Mouse (Mus musculus): Measurements from ENCODE around the gene Tet3.
A peak's percentile ranks its signal among the peaks of the same experiment; 100 is the strongest.

Tet3 gene

GRCm38 (mm10) chr6:83414601-83415355 is 44.1 kb downstream of the Tet3 start:
- no peak for DNase-seq (ENCODE audit: low spot score)

- DNase-seq (ENCODE audit: low spot score), result no peak
Measured at GRCm38 (mm10) chr6:83413686-83414085, 45.2 kb downstream of the Tet3 start.

DNA sequence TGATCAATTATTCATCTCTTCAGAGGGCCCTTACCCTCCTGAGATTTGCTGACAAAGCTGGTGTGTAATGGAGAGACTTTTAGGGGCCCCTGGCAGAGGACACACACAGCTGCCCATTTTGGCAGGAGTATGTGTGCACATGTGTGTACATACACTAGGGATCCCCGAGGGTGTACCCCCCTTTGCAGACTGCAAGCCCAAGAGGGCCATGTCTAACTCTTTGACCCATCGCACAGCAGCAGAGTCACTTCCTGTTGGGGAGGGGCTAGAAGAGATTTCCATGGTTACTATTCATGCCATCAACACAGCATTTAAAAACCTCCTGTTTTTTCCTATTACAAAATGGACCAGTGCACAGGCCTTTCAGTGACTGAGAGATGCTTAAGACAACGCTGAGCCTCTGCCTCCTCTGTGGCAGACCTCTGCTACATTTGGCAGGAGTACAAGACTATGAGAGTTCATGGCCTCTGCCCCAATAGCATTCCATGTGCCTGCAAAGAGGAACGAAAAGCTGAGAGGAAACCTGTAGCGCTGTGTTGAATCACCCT is 46.0 kb downstream of the Tet3 start:
- DNase-seq (ENCODE audit: low spot score), result no peak

DNA sequence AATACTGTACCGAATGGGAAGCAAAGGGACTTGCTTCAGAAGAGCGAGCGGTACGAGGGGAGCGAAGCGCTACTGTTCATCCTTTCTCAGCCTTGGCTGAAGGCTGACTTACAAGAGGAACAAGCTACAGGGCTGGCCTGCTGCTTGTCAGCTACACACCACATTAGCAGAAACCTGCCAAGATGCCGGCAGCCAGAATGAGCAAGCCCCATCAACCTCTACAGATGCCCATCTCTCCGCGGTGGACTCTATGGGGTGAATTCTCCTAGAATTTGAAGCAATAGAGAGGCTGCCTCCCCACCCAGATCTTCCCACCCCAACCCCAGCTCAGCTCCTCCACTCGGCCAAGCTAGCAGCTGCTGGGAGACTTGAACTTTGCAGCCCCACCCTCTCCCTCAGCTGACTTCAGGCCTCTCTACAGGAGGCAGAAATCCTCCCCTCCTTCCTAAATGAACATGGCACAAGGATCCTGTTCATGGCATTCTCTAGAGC is 46.5 kb downstream of the Tet3 start:
- no peak for DNase-seq (ENCODE audit: low spot score)

- no peak for DNase-seq (ENCODE audit: low spot score)
Measured at GRCm38 (mm10) chr6:83411635-83412361, 47.1 kb downstream of the Tet3 start.

DNA sequence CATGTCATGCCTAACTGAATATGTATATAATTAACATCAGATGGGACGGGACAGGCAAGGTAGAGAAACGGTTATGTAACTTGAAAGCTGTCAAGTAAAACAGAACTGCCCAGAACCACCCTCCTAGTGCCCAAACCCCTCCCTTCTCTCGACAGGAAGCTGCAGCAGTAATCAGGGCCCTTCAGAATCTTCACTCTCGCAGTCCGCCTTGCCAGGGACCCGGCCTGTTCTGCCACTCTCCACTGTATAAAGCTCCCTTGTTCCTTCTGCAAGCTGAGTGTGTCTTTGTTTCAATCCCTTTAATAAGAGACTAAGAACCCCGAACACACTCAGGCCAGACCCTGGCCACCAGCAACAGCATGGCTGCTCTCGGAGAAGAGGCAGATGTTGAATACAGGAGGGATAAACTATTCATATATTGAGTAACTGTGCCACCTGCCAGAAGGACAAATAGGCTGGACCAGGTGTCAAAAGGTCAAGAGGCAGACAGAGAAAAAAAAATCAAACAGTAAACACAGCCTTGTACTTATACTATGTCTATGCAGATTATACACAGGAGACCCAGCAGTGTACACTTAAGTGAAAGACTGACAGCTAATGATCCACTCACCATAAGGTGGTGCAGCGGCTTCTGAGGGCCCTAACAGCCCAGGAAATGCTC is 48.7 kb downstream of the Tet3 start:
- DNase-seq (ENCODE audit: low spot score), result no peak

- no peak for DNase-seq (ENCODE audit: low spot score)
Measured at GRCm38 (mm10) chr6:83408510-83408909, 50.4 kb downstream of the Tet3 start.

GRCm38 (mm10) chr6:83405511-83406064 is 53.3 kb downstream of the Tet3 start:
- no peak for DNase-seq (ENCODE audit: low spot score)

DNA sequence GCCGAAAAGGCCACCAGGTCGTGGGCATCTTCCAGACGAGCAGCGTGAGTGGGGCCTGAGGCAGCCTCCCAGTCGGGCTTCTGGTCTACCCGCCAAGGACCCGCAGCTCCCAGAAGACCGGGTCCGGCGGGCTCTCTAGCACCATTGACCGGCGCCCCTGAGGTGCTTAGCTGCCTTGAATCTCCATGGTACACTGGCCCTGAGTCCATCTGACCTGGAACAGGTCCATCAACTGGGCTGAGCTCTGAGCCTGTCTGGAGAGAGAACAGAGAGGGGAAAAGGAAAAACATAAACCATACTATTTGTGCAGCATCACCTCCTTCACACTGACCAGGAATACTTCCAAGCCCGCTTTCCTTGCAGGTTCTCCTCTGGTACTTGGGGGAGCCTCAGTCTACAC is 54.3 kb downstream of the Tet3 start:
- no peak for DNase-seq (ENCODE audit: low spot score)

DNA sequence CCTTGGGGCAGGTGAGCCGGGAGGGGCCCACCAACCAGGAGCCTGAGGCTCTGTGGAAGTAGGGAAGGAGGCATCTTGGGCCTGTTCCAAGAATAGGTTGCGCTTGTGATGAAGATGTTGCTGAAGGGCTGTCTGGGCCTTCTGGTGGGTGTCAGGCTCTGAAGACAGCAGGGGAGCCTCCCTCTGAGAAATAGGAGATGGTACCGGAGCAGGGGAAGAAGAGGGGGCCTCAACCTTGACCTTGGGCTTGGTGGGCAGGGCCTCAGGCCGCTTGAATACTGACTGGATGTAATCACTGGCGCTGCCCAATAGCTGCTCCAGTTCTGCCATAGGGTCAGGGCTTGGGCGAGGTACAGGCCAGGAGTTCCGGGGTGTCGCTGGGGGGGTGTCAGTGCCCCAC is 55.4 kb downstream of the Tet3 start:
- no peak for DNase-seq (ENCODE audit: low spot score)

GRCm38 (mm10) chr6:83399790-83400189 is 59.1 kb downstream of the Tet3 start:
- no peak for DNase-seq (ENCODE audit: low spot score)

GRCm38 (mm10) chr6:83397728-83398127 is 61.2 kb downstream of the Tet3 start:
- no peak for DNase-seq (ENCODE audit: low spot score)

DNA sequence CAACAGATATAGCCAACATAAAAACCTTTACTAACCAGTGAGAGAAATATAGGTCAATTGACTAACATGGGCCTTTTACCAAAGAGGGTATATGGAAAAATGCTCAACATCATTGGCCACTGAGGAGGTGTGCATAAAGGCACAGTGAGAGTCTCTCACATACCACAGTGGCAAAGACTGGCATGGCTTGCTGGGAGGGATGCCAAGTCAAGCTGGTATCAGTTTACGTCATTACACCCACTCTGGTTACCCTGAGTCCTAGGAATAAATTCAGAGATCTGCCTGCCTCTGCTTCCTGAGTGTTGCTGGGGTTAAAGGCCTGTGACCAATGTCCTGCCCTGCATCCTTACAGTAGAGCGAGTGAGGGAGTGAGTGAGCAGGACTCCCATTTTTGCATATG is 62.2 kb downstream of the Tet3 start:
- no peak for DNase-seq (ENCODE audit: low spot score)

DNA sequence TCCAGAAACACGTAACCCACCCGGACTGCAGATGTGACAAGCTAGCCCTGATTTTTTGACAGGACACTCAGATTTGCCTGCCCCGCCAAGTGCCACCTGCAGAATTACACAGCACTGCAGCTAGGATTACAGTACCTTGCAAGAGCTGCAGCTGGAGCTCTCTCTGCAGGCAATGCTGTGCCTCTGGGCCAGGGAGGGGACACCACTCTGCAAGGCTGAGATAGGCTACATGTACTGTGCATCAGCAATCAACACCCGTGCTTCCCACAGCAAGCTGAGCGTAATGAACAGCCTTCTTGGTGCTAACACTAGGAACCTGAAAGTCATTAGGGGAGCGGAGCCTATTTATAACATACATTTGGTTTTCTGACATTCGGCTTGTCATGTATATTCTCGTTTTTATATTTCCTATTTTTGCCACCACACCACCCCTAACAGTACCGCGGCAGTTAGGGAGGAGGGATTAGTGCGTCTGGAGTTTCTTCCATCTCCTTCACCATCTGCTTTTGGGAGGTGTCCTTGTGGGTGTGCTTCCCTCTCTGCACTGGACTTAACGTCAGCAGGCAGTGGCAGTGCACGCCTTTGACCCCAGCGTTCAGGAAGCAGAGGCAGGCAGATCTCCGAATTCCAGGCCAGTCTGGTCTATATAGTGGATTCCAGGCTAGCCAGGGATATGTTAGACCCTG is 63.2 kb downstream of the Tet3 start:
- DNase-seq (ENCODE audit: low spot score), result no peak

DNA sequence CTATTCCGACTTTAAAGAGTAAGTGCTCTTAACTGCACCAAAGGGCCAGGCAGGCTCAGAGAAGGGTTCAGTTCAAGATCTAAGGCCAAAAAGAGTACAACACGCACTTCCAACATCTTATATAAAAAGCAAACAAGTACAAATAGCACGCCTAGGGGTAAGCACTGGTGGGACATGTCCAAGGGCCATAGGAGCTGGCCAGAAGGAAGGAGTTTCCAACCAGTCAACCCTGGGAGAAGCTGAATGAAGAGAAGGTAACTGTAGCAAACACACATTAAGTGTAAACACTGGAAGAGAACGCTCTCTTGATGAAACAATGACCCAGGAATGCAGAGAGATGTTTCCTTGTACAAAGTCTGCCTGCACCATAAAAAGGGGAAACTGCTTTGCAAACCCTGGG is 64.8 kb downstream of the Tet3 start:
- DNase-seq (ENCODE audit: low spot score), result no peak

GRCm38 (mm10) chr6:83392166-83392780 is 66.6 kb downstream of the Tet3 start:
- DNase-seq (ENCODE audit: low spot score), result peak; percentile 65

GRCm38 (mm10) chr6:83385569-83386090 is 73.3 kb downstream of the Tet3 start:
- no peak for DNase-seq (ENCODE audit: low spot score)

DNA sequence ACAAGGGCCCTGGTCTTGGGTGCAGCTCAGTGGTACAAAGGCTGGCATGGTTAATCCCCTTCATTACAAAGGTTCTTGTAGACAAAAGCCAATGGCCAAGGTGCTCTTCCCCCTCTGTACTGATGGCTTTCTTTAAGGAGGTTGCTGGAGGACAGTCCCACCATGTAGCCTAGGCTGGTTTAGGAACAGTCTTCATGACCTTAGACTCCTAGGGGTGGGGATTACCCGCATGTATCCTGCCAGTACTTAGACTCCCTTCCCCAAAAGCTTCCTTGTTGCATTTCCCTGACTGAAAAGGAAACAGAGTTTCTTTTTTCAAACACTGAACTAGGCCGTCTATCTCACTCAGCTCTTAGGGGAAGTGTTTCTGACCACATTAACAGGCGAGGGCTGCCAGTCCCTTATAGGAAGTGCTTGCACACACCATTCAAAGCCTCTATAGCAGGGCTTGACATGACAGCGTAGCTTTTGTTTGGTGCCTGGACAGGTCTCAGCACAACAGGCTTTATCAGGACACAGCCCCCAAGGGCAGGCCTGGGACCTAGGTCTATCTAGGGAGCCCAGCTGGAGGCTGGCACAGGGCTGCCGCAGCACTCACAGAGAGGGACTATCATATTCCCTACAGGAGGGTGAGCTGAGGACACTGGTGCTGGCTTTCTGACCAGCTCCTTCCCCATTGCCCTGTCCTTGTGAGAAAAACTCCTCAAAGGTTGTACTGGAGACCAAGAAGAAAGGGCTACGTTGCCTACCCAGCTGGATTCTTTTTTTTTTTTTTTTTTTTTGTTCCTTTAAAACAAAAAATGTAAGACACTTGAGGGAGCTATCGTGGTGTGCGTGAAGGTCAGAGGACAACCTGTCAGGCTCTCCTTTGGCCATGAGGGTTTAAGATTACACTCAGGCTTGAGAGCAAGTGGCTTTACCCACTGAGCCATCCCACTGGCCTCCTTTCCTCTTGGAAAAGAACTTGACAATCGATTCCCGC is 77.1 kb downstream of the Tet3 start:
- DNase-seq (ENCODE audit: low spot score), result no peak

DNA sequence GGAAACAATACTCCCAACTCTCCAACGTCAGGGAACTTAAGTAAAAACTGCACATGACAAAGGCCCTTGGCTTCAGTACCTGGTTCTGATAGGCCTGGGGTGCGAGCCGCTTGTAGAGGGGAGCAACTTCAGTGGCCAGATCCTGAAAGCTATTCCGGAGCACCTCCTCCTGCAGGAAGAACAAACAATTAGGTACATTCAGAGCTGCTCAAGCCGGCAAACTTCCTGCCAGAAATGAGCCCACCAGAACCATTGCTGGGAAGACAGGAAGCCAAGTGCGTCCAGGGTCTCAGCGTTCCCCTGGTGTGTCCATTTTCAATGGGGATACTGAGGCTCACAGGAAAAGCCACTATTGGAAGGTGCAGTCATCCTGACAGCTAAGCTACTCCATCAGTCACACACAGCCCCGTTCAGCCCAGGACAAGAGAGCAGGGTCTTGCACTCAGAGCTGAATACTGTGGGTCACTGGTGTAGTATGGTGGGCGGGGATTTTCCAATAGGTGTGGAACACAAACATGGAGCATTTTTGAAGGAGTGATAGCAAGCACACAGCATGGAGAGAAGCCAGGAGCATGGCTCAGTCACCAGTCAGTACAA is 85.1 kb downstream of the Tet3 start:
- no peak for DNase-seq (ENCODE audit: low spot score)

All from urinary bladder, postnatal 14 days (tissue).